Mouse (Mus musculus): Measurements from ENCODE around the gene Gm49776.

- no peak for TF ChIP-seq FLI1 (IDR thresholded peaks at IDR 0.05; ENCODE audit: low read length)
- no peak for TF ChIP-seq GATA1 (IDR thresholded peaks at IDR 0.05; ENCODE audit: borderline replicate concordance, low read length)
These were observed 10.1 kb upstream of the Gm49776 start for GRCm38 (mm10) chr16:18268182-18268581.
